Mouse (Mus musculus) limb, embryonic 12.5 days (tissue): ENCODE results near the gene Olfr1052. TPM values are rescaled to one million over a fixed set of nuclear protein-coding genes. Genes with fewer than 3 reads are reported as not detected.
"Not testable (repeated sequence)": the region's sequence is repeated elsewhere in the genome, so short reads cannot be mapped to it uniquely, and the experiment has no call there.

Source experiments
- ATAC-seq: fragments of 200-750 bp; cut with Nextera tagmentation; 2 replicates; pipeline ENCODE4 v1.8.0; 2017; ENCODE audit warnings: low read depth, moderate TSS enrichment; ENCODE audit not compliant: insufficient number of reproducible peaks, insufficient read depth, low FRiP score, low TSS enrichment
- H3K27ac ChIP-seq: fragments of 300-500 bp; sonication (generic); 2 replicates; pipeline ENCODE4 v1.5.1; 2016; ENCODE audit warnings: mild to moderate bottlenecking, moderate library complexity
- H3K27me3 ChIP-seq: fragments of 300-500 bp; sonication (generic); 2 replicates; pipeline ENCODE4 v1.6.1; 2016; ENCODE audit warnings: mild to moderate bottlenecking, moderate library complexity
- H3K36me3 ChIP-seq: fragments of 300-500 bp; sonication (generic); 2 replicates; pipeline ENCODE4 v1.6.1; 2016; ENCODE audit warnings: mild to moderate bottlenecking, moderate library complexity
- H3K4me1 ChIP-seq: fragments of 300-500 bp; sonication (generic); replicated peaks from 2 replicates; pipeline ENCODE4 v1.6.1; 2016
- H3K4me2 ChIP-seq: fragments of 300-500 bp; sonication (generic); 2 replicates; pipeline ENCODE4 v1.6.1; 2016; ENCODE audit warnings: mild to moderate bottlenecking, moderate library complexity
- H3K4me3 ChIP-seq: fragments of 300-500 bp; sonication (generic); replicated peaks from 2 replicates; pipeline ENCODE4 v1.5.1; 2016; ENCODE audit warnings: mild to moderate bottlenecking
- H3K9ac ChIP-seq: fragments of 300-500 bp; sonication (generic); replicated peaks from 2 replicates; pipeline ENCODE4 v1.6.1; 2016; ENCODE audit warnings: mild to moderate bottlenecking, moderate library complexity
- H3K9me3 ChIP-seq: fragments of 300-500 bp; sonication (generic); 2 replicates; pipeline ENCODE4 v1.6.1; 2016; ENCODE audit warnings: mild to moderate bottlenecking, moderate library complexity
- WGBS: fragments of 180-500 bp; shearing (Covaris S2); methylation state at CpG from one replicate; pipeline ENCODE4 v1.1.7; 2016; 5-methylcytosine and 5-hydroxymethylcytosine counted together
- polyA plus RNA-seq: library from polyadenylated mRNA; unstranded; fragments of >200 nt; fragmentation: Nextera tagmentation; extraction: Ambion mirVana; gene quantifications from 2 replicates; pipeline ENCODE4 v1.2.1, GENCODE M21; 2016

The Olfr1052 gene
- polyA plus RNA-seq: not detected in 2 replicates

GRCm38 (mm10) chr2:86292155-86292554 lies at the start of gene Olfr1052:
Olfr1052 (plus strand) TSS chr2:86292455.
- no peak within 1 kb of the TSS for H3K9ac ChIP-seq
- H3K27ac ChIP-seq: no peak within 1 kb of the TSS
- no peaks in the 10 kb centered on the region for H3K36me3 ChIP-seq
- H3K9me3 ChIP-seq: no peaks in the 10 kb centered on the region
- H3K27me3 ChIP-seq: no peaks in the 10 kb centered on the region
- no peak within 1 kb of the TSS for H3K4me3 ChIP-seq
- no peak for ATAC-seq
- H3K4me2 ChIP-seq: no peak within 1 kb of the TSS
- no peaks in the 10 kb centered on the region for H3K4me1 ChIP-seq

GRCm38 (mm10) chr2:86258228-86258627 lies 34.0 kb upstream of the Olfr1052 start, which contains the start of gene Olfr1049:
Olfr1049 (minus strand) TSS chr2:86258328.
- H3K4me2 ChIP-seq, H3K9me3 ChIP-seq, H3K4me3 ChIP-seq, ATAC-seq, H3K4me1 ChIP-seq, H3K9ac ChIP-seq, H3K27ac ChIP-seq, H3K36me3 ChIP-seq, H3K27me3 ChIP-seq: not testable (repeated sequence)

- H3K4me1 ChIP-seq, H3K4me2 ChIP-seq, H3K4me3 ChIP-seq, ATAC-seq, H3K9me3 ChIP-seq, H3K27ac ChIP-seq, H3K9ac ChIP-seq, H3K36me3 ChIP-seq, H3K27me3 ChIP-seq: not testable (repeated sequence)
These were observed 13.3 kb upstream of the Olfr1052 start, which contains the start of gene Olfr1051 for GRCm38 (mm10) chr2:86278988-86279387. Olfr1051 (minus strand) TSS chr2:86279088.

GRCm38 (mm10) chr2:86315184-86315583 lies 22.9 kb downstream of the Olfr1052 start, which contains the start of gene Olfr1053:
Olfr1053 (minus strand) TSS chr2:86315284.
- Histone ChIP-seq H3K4me1 (no peaks in the 10 kb centered on the region), H3K36me3 (no peaks in the 10 kb centered on the region), H3K9ac (no peak within 1 kb of the TSS), H3K4me3 (no peak within 1 kb of the TSS), H3K27me3 (no peaks in the 10 kb centered on the region), H3K27ac (no peak within 1 kb of the TSS), H3K4me2 (no peak within 1 kb of the TSS), H3K9me3 (no peaks in the 10 kb centered on the region)
- ATAC-seq: no peak
- 63% methylated on average over 3 of the region's 3 CpGs for WGBS

GRCm38 (mm10) chr2:86335333-86335732 lies 43.1 kb downstream of the Olfr1052 start, which contains the start of gene Olfr1054:
Olfr1054 (minus strand) TSS chr2:86335433.
- H3K27ac ChIP-seq: no peak within 1 kb of the TSS
- no peaks in the 10 kb centered on the region for H3K9me3 ChIP-seq
- no peak within 1 kb of the TSS for H3K4me3 ChIP-seq
- ATAC-seq: no peak
- 92% methylated on average over 3 of the region's 3 CpGs for WGBS
- H3K4me1 ChIP-seq: no peaks in the 10 kb centered on the region
- no peaks in the 10 kb centered on the region for H3K36me3 ChIP-seq
- no peak within 1 kb of the TSS for H3K9ac ChIP-seq
- H3K4me2 ChIP-seq: no peak within 1 kb of the TSS
- no peaks in the 10 kb centered on the region for H3K27me3 ChIP-seq

Other genes with a start within 250 kb of the Olfr1052 start
- 0.04 TPM in 1 of 2 replicates, not detected in the other for gene Olfr1034, start 246.6 kb upstream of the Olfr1052 start, polyA plus RNA-seq
- not detected in 2 replicates for gene Olfr1036, start 218.5 kb upstream of the Olfr1052 start, polyA plus RNA-seq
- gene Olfr1037, start 205.1 kb upstream of the Olfr1052 start, polyA plus RNA-seq: not detected in 2 replicates
- gene Olfr1039, start 156.5 kb upstream of the Olfr1052 start, polyA plus RNA-seq: not detected in 2 replicates
- gene Olfr1040, start 145.7 kb upstream of the Olfr1052 start, polyA plus RNA-seq: not detected in 2 replicates
- gene Olfr1042, start 130.6 kb upstream of the Olfr1052 start, polyA plus RNA-seq: not detected in 2 replicates
- gene Olfr1043, start 124.9 kb upstream of the Olfr1052 start, polyA plus RNA-seq: not detected in 2 replicates
- gene Olfr1044, start 114.6 kb upstream of the Olfr1052 start, polyA plus RNA-seq: not detected in 2 replicates
- not detected in 2 replicates for gene Olfr52, start 106.8 kb upstream of the Olfr1052 start, polyA plus RNA-seq
- gene Olfr1045, start 89.4 kb upstream of the Olfr1052 start, polyA plus RNA-seq: not detected in 2 replicates
- not detected in 2 replicates for gene Olfr1046, start 73.1 kb upstream of the Olfr1052 start, polyA plus RNA-seq
- not detected in 2 replicates for gene Olfr1047, start 61.1 kb upstream of the Olfr1052 start, polyA plus RNA-seq
- not detected in 2 replicates for gene Olfr1048, start 52.2 kb upstream of the Olfr1052 start, polyA plus RNA-seq
- gene Olfr1049, start 34.1 kb upstream of the Olfr1052 start, polyA plus RNA-seq: not detected in 2 replicates
- not detected in 2 replicates for gene Olfr1051, start 13.4 kb upstream of the Olfr1052 start, polyA plus RNA-seq
- gene Olfr1053, start 22.8 kb downstream of the Olfr1052 start, polyA plus RNA-seq: not detected in 2 replicates
- not detected in 2 replicates for gene Olfr1054, start 43.0 kb downstream of the Olfr1052 start, polyA plus RNA-seq
- gene Olfr1055, start 57.8 kb downstream of the Olfr1052 start, polyA plus RNA-seq: not detected in 2 replicates
- gene Olfr1056, start 70.0 kb downstream of the Olfr1052 start, polyA plus RNA-seq: not detected in 2 replicates
- not detected in 2 replicates for gene Olfr1057, start 85.9 kb downstream of the Olfr1052 start, polyA plus RNA-seq
- gene Olfr1058, start 96.1 kb downstream of the Olfr1052 start, polyA plus RNA-seq: not detected in 2 replicates
- gene Olfr1061, start 121.6 kb downstream of the Olfr1052 start, polyA plus RNA-seq: not detected in 2 replicates
- not detected in 2 replicates for gene Olfr1062, start 134.3 kb downstream of the Olfr1052 start, polyA plus RNA-seq
- not detected in 2 replicates for gene Olfr1065, start 158.1 kb downstream of the Olfr1052 start, polyA plus RNA-seq
- gene Olfr1066, start 163.8 kb downstream of the Olfr1052 start, polyA plus RNA-seq: not detected in 2 replicates
- not detected in 2 replicates for gene Olfr228, start 194.9 kb downstream of the Olfr1052 start, polyA plus RNA-seq
- gene Olfr1076, start 216.0 kb downstream of the Olfr1052 start, polyA plus RNA-seq: not detected in 2 replicates